Mouse (Mus musculus): ENCODE results near the gene Olfr934. TPM values are rescaled to one million over a fixed set of nuclear protein-coding genes. Genes with fewer than 3 reads are reported as not detected.

Olfr934 gene
- not detected in 2 replicates for polyA plus RNA-seq (2012; rRNA removed)

DNA sequence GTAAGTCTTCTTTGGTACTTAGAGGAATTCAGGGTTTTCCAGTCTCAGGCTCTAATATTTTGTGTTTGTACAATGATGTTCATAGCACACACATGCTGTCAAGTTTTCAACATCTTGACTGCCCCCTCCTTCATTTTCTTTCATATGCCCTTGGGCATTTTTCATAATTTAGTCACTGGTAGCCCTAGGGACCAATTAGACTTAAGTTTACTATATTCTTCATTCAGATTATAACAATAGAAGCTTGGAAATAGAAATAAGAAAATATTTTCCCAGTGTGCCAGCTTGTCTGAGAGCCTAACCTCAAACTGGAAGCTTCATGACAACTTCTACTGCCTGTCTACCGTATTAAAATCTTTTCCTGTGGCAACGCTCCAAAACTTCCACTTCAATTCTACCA lies at the start of gene Olfr934:
Gene Olfr934 (minus strand): TSS at position 101 of the 400 bp plus-strand sequence.

DNA sequence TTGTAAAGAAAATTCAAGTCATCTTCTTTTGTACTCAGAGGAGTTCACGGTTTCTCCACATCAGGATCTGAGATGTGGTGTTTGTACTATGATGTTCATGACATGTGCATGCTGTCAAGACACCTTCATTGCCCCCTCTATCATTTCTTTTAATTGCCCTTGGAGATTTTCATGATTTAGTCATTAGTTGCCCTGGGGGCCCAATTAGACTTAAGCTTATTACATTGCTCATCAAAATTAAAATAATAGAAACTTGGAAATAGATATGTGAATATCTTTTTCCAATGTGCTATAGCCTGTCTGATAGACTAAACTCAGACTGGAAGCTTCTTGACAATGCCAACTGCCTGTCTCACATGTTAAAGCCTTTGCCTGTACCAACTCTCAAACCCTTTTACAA lies 35.2 kb upstream of the Olfr934 start, which contains the start of gene Olfr146:
Gene Olfr146 (minus strand): TSS at position 101 of the 400 bp plus-strand sequence.

DNA sequence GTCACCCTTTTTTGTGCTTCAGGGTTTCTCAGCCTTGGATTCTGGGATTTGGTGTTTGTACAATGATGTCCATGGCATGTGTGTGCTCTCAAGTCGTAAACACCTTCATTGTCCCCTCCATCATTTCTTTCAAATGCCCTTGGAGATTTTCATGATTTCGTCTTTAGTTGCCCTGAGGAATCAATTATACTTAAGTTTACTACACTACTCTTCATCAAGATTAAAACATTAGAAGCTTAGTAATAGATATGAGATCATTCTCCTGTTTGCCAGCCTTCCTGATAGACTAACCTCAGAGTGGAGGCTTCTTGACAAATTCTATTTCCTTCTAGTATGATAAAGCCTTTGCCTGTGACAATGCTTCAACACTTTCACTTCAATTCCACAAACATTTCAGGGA lies 11.5 kb upstream of the Olfr934 start, which contains the start of gene Olfr935:
Gene Olfr935 (minus strand): TSS at position 101 of the 400 bp plus-strand sequence.

GRCm38 (mm10) chr9:38972013-38972412 lies 16.1 kb downstream of the Olfr934 start, which contains the start of gene Olfr933:
Gene Olfr933, plus strand, starts transcription at chr9:38972313.

Other genes with a start within 250 kb of the Olfr934 start
- gene Olfr920, start 236.0 kb downstream of the Olfr934 start, polyA plus RNA-seq (2012; rRNA removed): 0.05 and 0.07 TPM in 2 replicates
- not detected in 2 replicates for gene Olfr921, start 215.2 kb downstream of the Olfr934 start, polyA plus RNA-seq (2012; rRNA removed)
- gene Olfr922, start 173.7 kb downstream of the Olfr934 start, polyA plus RNA-seq (2012; rRNA removed): not detected in 2 replicates
- gene Olfr923, start 161.8 kb downstream of the Olfr934 start, polyA plus RNA-seq (2012; rRNA removed): not detected in 2 replicates
- gene Olfr924, start 143.9 kb downstream of the Olfr934 start, polyA plus RNA-seq (2012; rRNA removed): not detected in 2 replicates
- gene Olfr26, start 133.3 kb downstream of the Olfr934 start, polyA plus RNA-seq (2012; rRNA removed): not detected in 2 replicates
- gene Olfr926, start 111.2 kb downstream of the Olfr934 start, polyA plus RNA-seq (2012; rRNA removed): not detected in 2 replicates
- gene Olfr930, start 58.5 kb downstream of the Olfr934 start, polyA plus RNA-seq (2012; rRNA removed): not detected in 2 replicates
- not detected in 2 replicates for gene Olfr933, start 16.0 kb downstream of the Olfr934 start, polyA plus RNA-seq (2012; rRNA removed)
- not detected in 2 replicates for gene Olfr935, start 11.4 kb upstream of the Olfr934 start, polyA plus RNA-seq (2012; rRNA removed)
- not detected in 2 replicates for gene Olfr146, start 35.1 kb upstream of the Olfr934 start, polyA plus RNA-seq (2012; rRNA removed)
- gene Olfr937, start 76.6 kb upstream of the Olfr934 start, polyA plus RNA-seq (2012; rRNA removed): not detected in 2 replicates
- not detected in 2 replicates for gene Olfr938, start 90.6 kb upstream of the Olfr934 start, polyA plus RNA-seq (2012; rRNA removed)
- not detected in 2 replicates for gene Olfr27, start 139.8 kb upstream of the Olfr934 start, polyA plus RNA-seq (2012; rRNA removed)
- not detected in 2 replicates for gene Olfr943, start 178.0 kb upstream of the Olfr934 start, polyA plus RNA-seq (2012; rRNA removed)
- gene Olfr944, start 213.6 kb upstream of the Olfr934 start, polyA plus RNA-seq (2012; rRNA removed): not detected in 2 replicates

Measured in colon, adult 2 months (tissue).